Mouse (Mus musculus): Measurements from ENCODE around the gene Pknox1.
A peak's percentile ranks its signal among the peaks of the same experiment; 100 is the strongest.
"Not testable (repeated sequence)": the region's sequence is repeated elsewhere in the genome, so short reads cannot be mapped to it uniquely, and the experiment has no call there.

The Pknox1 gene

DNA sequence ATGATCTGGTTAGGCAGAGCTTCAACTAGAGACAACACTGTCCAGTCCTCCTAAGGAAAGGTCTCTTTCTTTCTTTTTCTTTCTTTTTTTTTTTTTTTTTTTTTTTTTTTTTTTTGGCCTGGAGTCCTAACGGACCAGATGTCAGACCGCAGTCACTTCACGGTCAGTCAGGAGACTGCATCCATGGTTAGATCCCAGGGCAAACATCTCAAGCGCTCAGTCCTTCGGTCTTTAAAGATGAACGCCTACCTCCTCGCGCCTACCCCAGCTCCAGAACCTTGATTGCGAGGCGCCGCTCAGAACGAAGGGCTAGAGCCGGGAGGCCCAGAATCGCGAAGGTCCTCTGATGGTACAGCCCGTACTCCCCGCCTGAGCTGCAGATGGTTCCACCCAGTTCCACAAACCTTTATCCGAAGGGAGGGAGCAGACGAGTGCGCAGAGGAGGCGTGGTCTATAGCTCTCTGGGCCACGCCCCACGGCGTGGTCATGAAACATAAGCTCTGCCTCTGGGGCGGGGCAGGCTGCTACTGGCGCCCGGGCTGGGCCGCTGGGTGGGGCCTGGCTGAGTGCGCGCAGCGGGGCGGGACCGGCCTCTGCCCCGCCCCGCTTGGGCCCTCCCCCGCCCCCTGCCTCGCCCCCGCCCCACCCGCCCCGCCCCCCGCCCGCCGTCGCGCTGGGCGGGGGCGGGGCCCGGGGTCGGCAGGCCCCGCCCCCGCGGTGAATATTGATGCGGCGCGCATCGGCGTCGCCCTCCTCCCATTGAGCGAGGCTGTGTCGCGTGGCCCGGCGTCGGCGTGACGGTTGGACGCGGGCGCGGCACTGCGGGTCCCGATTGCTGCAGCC, at the start of gene Pknox1:
Pknox1 (plus strand) TSS at position 720 of the 843 bp plus-strand sequence.
- DNase-seq: peak; percentile 100

GRCm38 (mm10) chr17:31519344-31519945, 45.1 kb upstream of the Pknox1 start:
- no peak for DNase-seq

- peak; percentile 100 for DNase-seq
These were observed 44.3 kb upstream of the Pknox1 start, which contains the start of the genes Wdr4 and Ndufv3 for GRCm38 (mm10) chr17:31519946-31520838. Gene Wdr4, minus strand, starts transcription at chr17:31519980. Gene Ndufv3, plus strand, starts transcription at chr17:31520115.

DNA sequence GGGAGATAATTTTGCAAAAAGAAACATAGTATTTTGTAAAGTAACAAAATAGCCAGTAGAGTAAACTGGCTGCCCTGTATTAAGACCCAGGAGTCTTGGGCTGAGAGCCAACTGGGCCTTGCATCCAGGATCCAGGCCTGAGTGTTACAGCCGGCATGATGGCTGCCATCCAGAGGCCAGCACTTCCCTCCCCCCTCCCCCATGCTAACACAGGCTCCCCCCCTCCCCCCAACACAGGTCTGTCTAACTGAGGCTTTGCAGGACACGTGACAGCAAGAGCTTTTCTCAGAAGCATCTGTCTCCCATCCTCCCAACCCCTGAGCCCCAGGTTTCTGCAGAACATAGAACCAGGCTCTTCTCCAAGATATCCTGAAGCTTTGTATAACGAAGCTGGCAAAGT, 43.6 kb upstream of the Pknox1 start:
- DNase-seq: peak; percentile 61

- no peak for DNase-seq
These were observed 42.6 kb upstream of the Pknox1 start for GRCm38 (mm10) chr17:31521948-31522347.

- no peak for DNase-seq
These were observed 39.4 kb upstream of the Pknox1 start for GRCm38 (mm10) chr17:31525114-31525513.

DNA sequence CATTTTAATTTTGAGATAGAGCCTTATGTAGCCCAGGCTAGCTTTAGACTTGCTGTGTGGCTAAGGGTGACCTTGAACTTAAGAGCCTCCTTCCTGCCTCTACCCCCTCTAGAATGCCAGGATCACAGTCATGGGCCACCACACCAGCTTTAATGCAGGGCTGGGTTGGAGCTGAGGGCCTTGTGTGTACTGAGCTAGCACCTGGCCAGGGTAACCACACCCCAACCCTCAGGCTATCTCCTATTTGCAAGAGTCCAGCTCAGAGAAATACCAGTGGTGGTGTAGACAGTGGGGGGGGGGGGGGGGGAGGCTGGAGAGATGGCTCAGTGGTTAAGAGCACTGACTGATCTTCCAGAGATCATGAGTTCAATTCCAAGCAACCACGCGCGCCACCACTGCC, 38.7 kb upstream of the Pknox1 start:
- DNase-seq: no peak

DNA sequence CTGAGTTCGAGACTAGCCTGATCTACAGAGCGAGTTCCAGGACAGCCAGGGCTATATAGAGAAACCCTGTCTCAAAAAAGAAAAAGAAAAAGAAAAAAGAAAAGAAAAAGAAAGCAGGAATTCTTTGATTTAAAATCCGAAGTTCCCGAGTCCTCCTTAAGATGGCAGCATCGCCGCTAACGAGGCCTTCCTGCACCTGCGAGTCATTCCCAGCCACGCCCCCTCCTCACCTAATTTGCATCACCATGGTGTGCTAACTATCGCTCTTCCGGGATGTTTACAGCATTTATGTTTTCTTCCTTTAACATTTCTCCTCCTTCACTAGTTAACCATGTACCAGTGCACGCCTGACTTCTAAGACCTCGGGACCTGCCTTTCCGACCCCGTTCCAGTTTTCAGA, 35.2 kb upstream of the Pknox1 start:
- peak; percentile 72 for DNase-seq

DNA sequence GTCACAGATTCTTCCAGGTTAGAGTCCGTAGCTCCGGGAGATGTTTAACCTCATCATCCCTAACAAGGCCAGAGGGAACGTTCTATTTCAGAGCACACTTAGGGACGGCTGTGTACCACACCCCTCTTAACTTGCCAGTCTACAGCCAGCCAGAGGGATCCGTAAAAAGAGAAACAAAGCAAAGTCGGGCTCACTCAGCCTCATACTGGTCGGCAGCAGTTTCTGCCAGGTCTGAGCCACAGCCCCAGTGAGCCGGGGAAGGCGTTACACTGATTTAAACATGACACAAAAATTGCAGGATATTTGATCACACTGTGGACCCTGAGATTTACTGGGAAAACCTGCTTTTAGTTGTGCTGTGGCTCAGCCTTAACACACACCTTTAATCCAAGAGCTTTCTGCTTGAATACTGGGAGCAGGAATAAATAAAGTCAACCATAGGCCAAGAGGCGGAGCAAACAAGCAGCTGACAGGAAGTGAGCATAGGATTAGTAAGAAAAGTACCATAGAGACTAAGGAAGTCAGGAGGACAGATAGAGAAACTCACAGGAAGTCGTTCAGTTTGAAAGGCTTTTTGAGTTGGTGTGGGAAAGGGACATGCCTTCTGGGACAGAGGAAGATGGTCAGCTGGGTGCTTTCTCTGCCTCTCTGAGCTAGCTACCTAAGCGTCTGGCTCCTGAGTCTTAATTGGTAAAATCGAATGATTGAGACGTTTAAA, 32.9 kb upstream of the Pknox1 start:
- DNase-seq: no peak

DNA sequence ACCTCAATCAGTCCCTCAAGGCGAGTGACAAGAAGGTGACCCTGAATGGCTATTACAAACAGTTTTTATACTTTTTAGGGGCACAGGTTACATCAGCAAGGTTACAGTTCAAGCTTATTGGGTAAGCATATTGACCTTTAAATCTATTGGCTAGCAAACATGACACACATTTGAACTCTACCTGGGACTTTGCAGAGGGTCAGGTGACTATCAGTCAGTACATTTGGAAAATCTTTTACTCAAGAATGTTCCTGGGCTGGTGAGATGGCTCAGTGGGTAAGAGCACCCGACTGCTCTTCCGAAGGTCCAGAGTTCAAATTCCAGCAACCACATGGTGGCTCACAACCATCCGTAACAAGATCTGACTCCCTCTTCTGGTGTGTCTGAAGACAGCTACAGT, 32.2 kb upstream of the Pknox1 start:
- DNase-seq: not testable (repeated sequence)

- no peak for DNase-seq
These were observed 29.2 kb upstream of the Pknox1 start for GRCm38 (mm10) chr17:31535358-31535757.

DNA sequence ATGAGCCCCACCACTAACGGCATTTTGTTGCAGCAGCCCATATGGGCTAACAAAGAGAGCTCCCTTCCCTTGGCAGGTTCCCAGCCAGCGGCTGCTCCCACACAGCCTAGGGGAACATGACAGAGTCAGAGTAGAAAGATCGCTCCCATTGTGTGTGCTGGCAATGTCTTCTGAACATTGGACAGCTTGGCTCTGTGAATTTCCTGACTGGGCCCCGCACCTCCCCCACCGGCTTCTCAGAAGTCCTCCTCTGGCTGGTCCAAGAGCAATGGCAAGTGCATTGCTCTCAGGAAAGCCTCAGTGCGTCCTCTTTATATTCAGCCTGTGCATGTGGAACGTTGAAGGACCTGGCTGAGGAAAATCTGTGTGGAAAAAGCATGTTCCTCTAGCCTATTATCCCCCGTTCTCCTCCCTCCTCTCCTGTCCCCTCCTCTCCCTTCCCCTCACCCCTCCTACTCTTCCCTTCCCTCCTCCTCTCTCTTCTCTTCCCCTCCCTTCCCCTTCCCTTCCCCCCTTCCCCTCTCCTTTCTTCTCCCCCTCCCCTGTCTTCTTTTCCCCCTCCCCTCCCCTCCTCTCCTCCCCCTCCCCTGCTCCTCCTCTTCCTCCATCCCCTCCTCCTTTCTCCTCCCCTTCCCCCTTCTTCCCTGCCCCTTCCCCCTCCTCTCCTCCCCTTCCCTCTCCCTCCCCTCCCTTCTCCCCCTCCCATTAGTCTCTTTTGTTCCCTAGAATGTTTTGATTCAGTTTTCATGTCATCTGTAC, 28.5 kb upstream of the Pknox1 start:
- peak; percentile 52 for DNase-seq

DNA sequence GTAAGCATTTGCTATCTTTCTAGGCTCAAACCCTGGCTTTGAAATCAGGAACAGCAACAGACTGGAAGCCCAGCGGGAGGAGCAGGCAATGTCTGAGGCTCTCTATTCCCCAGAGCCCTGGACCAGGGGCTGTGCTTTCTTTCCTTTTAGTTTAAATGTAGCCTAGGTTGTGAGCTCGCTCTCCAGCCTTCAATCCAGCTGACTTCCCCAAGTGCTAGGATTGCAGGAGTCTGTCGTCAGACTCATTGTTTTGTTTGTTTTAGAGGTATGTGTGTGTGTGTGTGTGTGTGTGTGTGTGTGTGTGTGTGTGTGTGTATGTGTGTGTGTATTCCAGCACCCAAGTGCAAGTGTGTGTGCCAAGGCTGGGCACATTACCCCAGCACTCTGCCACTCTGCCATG, 24.4 kb upstream of the Pknox1 start:
- DNase-seq: no peak

DNA sequence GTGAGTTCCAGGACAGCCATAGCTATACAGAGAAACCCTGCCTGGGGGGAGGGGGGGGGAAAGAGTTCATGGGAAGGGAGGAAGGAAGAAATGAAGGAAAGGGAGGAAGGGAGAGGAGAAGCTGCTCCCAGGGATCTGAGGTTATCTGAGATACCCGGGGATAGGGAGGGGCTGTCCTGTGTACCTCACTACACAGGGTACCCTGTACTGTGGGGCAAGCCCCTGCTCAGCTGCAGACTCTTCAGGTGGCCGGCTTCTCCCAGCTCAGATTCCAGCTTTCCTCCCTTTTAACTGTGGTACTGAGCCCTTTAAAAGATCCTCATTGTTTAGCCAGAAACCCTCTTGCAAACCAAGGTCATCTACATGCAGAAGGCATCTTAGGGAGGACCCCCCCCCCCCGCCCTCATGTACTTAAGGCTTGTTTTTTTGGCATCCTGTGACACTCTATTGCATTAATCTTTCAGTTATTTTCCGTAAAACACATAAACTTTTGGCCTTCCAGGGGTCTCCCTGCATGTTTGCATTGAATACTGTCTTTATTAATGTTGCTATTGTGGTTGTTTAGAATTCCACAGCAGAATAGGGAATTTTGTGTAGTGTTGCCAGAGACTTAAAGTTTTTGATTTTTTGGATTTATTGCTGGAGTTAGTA, 23.6 kb upstream of the Pknox1 start:
- DNase-seq: no peak

- DNase-seq: peak; percentile 54
These were observed 23.1 kb upstream of the Pknox1 start for GRCm38 (mm10) chr17:31541460-31541831.

GRCm38 (mm10) chr17:31543574-31543973, 21.0 kb upstream of the Pknox1 start:
- DNase-seq: no peak

DNA sequence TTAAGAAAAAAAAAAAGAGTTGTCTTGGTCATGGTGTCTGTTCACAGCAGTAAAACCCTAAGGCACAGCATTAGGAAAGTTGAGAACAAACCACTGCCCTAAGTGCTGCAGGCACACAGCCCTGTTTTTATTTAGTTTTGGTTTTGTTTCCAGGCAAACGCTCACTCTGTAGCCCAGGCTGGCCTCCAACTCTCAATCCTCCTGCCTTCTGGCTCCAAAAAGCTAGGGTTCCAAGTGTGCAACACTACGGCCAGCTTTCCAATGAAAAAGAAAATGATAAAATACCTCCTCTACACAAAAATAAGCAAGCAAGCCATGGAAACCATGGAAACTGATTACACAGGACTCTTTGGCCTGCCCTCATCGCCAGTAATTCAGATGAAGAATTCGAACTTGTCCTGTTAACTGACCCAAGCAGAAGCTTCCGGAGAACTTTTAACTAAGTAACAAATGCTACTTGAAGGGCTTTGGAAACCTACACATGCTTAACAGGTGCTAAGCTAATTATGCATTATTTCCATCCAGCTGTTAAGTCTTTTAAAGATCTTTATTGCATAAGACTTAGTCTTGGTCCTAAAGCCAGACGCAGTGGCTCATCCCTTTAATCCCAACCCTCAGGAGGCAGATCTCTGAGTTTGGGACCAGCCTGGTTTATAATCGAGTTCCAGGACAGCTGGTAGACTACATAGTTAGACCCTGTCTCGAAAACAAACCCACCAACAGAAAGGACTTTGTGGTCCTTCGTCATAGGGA, 17.9 kb upstream of the Pknox1 start:
- DNase-seq: no peak

- DNase-seq: no peak
These were observed 16.6 kb upstream of the Pknox1 start for GRCm38 (mm10) chr17:31547974-31548373.

DNA sequence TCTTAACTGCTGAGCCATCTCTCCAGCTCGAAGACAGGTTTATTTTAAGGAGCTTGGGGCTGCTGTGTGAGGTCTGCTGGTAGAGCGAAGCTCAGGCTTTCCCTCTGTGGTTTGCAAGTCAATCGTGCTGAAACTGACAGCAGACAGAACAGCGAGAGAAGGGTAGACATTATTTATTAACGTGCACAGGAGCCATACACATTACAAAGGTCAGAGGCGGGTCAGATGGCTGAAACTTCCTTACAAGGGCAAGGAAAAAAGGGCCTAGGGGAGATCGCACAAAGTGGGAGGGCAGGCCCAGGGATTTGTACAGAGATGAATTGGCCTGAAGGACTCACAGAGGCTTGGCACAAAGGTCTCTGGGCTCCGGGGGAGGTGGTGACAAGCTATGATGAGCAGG, 15.1 kb upstream of the Pknox1 start:
- DNase-seq: peak; percentile 43

DNA sequence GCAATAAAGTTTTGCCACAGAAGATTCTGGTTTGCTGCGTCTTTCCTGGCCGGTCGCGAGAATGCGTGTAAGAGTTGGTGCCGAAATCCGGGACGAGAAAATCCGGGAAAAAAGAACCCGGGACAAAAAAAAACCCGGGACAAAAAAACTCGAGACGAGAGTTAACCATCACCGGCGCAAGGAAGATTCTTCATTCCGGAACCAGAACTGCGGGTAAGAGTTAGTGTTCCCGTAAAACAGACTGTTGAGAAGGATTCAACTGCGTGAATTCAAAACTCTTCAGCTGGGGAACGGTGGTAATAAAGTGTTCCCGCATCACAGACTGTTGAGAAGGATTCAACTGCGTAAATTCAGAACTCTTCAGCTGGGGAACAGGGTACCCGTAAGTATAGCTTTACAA, 11.9 kb upstream of the Pknox1 start:
- not testable (repeated sequence) for DNase-seq

GRCm38 (mm10) chr17:31556253-31556652, 8.3 kb upstream of the Pknox1 start:
- no peak for DNase-seq
